Mouse (Mus musculus) frontal cortex, postnatal 36 days (tissue): Measurements from ENCODE around the gene Rxfp4.
A peak's percentile ranks its signal among the peaks of the same experiment; 100 is the strongest.

Experiments
- DNase-seq, 2 experiments: peaks; one replicate each; pipeline ENCODE4 v3.0.0; 2022; ENCODE audit warnings: low spot score in 2 of 2

Gene Rxfp4

GRCm38 (mm10) chr3:88629244-88629643 lies 23.7 kb downstream of the Rxfp4 start:
- DNase-seq, result peak; percentile 86 to 87

GRCm38 (mm10) chr3:88628766-88629165 lies 24.2 kb downstream of the Rxfp4 start:
- no peak for DNase-seq

DNA sequence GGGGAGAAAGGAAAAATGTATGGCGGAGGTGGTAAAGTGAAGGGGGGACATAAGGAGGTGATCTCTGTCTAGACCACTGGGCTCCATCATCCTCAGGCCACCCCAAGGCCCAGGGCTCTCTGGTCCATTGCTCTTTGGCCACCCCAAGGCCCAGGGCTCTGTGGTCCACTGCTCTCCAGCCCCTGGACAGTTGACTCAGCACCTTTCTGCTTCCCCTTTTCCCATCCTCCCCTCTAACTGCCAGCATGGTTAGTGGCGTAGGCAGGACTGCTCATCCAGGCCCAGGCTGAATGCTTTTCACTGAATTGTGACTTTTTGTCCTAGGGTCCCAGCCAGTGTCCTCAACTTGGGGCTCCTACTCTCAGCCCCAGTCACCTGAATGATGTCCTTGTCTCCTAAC lies 25.4 kb downstream of the Rxfp4 start:
- DNase-seq, result no peak

DNA sequence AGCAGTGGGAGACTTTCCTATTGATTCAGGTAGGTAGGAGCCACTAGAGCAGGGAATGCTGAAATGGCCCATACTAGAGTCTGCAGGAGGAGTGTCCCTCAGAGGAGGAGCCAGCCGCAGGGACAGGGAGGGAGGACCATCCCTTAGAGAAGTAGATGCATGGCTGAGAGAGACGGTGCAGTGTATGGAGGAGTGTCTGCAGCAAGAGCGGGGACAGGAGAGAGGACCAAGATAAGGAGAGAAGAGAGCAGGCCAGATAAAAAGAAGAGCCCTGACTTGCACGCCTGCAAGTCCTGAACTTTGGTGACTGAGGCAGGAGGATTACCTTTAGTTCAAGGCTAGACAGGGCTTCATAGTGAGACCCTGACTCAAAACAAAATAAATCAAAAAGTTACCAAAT lies 25.8 kb downstream of the Rxfp4 start:
- DNase-seq, result no peak

DNA sequence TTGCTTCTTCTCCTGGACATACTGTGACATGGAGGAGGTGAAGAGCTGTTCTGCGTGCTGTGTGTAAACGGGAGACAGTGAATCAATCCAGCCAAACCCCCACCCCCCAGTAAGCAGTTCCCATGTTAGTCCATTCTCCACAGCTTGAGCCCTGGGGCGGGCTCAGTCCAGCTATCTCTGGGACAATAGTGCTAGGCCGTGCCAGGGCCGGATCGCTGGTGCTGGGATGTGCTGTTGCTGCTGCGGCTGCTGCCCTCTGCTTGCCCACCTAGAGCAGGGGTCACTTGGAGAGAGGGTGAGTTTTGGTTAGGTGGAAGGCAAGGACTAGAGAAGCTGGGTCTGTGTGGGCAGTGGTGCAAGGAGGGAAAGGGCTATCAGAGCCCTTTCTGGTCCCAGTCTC lies 26.6 kb downstream of the Rxfp4 start:
- no peak for DNase-seq

GRCm38 (mm10) chr3:88625531-88625930 lies 27.4 kb downstream of the Rxfp4 start:
- no peak for DNase-seq

GRCm38 (mm10) chr3:88624951-88625350 lies 28.0 kb downstream of the Rxfp4 start:
- no peak for DNase-seq

GRCm38 (mm10) chr3:88624324-88624723 lies 28.6 kb downstream of the Rxfp4 start:
- no peak for DNase-seq

DNA sequence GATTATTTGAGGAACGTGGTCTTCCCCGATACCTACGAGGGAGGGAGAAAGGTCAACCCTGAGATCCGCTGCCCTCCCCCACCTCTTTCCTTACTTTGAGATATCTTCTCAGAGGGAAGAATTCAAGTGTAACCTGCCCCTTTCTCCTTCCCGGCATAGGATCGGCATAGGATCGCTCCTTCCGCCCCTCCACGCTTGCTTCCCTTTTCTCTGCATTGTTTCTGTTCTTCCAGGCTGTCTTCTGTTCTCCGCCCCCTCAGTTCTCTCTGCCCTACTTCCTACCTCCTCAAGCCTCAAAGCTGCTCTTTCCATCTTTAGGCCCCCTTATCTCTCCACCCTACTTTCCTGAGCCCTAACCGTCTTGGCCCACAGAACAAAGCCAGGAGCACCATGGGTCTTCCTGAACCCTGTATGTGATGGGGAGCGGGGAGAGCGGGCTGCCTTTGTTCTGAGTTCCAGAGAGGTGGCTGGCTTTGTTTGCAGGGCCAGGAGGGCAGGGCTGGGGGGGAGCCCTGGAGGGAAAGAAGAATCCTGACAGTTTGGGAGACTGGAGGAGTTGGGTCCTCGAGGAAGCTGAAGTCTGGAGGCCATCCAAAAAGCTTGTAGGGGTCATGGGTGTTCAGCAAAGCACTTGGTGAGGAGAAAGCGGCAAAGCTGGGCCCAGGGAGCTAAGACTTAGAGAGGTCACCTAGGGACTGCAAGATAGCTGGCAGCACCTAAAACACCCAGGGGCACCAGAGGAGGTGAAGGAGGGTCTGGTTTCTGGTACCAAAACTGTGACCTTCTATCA lies 29.4 kb downstream of the Rxfp4 start:
- peak in 1 of 2 experiments; percentile 64 for DNase-seq

DNA sequence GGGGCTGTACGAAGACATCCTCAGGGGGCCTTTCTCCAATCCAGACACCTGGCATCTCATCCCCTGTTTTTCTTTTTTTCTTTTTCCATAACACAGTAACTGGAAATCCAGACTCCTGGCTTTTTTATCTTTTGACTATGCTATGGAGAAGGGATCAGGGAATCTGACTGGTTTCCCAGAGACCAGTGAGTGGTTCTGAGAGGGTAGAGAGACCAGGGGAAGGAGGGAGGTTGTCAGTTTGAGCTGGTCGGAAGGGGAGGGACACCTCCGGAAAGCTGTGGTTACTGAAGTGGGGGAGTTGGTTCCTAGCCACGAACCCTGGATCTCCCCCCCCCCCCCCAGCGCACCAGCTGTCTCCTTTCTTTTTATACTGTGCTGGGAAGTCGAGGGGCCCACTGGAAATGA lies 30.0 kb downstream of the Rxfp4 start:
- DNase-seq, result no peak

DNA sequence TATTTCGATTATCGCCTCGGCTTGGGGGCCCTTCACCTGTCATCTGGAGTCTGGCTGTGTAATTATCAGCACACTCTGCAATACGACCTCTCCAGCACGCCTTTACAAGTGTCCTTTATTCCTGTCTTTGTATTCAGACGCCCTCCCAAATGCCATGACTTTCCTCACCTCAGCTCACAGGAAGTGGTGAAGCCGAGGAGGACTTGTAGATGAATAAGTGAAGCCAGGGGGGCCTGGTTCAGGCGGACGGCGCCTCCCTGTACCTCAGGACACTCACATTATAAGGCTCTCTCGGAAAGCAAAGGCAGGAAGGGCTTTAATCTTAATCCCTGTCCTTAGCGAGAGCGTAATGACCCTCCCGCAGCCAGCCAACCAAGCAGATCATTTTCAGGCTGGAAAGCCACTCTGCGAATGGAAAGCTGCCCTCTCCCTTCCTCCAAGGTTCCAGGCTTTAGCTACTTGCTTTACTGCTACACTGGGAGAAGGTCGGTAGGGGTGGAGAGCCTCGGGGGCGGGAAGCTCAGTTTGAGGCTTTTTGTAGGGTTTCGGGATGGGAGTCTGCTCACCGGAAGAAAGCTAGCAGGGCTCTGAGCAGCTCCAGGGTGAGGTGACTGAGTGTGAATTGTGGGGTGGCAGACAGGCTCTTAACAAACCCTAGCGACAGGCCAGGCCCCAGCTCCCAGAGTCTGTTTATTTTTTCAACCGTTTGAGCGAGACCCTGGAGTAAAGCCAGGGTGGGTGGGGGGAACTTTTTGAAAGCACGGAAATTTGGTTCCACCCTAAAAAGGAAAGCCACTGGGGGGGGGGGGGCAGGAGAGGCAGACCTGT lies 30.6 kb downstream of the Rxfp4 start:
- DNase-seq, result no peak

- DNase-seq, result no peak
These were observed 31.3 kb downstream of the Rxfp4 start for GRCm38 (mm10) chr3:88621537-88622112.

- DNase-seq, result peak in 1 of 2 experiments; percentile 60
These were observed 31.9 kb downstream of the Rxfp4 start for GRCm38 (mm10) chr3:88620992-88621536.

DNA sequence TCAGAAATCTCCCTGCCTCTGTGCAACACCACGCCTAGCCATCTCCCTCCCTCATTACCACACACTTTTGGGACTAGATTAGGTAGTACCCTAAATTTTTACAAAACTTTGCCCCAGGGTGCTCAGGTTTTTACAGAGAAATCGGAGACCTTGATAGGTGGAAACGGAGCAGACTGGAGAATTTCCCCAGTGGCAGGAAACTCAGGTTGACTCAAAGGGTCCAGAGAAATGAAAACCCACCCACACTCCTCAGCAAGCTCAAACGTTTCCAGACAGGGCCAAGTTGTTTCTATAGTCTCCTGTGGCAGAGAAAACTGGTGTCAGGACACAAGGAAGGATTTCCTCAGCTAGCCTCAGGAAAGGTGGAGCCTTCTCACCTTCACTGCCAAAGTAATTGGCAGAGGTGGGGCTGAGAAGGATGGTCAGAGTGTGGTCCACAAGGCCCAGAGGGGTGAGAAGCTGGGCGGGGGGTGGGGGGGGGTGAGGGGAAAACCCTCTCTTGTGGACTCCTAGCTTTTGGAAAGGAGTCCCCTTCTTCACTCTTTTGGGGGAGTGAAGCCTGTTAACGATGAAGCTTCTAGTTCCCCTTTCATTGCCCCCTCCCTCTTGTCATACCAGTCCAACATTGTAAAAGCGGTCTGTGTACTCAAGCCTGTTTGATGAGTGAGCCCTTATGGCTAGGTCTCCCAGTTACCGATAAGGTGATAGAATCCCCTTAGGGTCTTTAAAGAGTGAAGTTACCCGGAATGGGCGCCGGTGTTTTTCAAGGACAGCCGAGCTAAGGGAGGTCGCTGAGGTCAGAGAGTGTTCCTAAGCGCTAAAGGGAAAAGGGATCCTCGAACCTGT lies 32.6 kb downstream of the Rxfp4 start:
- DNase-seq, result no peak

DNA sequence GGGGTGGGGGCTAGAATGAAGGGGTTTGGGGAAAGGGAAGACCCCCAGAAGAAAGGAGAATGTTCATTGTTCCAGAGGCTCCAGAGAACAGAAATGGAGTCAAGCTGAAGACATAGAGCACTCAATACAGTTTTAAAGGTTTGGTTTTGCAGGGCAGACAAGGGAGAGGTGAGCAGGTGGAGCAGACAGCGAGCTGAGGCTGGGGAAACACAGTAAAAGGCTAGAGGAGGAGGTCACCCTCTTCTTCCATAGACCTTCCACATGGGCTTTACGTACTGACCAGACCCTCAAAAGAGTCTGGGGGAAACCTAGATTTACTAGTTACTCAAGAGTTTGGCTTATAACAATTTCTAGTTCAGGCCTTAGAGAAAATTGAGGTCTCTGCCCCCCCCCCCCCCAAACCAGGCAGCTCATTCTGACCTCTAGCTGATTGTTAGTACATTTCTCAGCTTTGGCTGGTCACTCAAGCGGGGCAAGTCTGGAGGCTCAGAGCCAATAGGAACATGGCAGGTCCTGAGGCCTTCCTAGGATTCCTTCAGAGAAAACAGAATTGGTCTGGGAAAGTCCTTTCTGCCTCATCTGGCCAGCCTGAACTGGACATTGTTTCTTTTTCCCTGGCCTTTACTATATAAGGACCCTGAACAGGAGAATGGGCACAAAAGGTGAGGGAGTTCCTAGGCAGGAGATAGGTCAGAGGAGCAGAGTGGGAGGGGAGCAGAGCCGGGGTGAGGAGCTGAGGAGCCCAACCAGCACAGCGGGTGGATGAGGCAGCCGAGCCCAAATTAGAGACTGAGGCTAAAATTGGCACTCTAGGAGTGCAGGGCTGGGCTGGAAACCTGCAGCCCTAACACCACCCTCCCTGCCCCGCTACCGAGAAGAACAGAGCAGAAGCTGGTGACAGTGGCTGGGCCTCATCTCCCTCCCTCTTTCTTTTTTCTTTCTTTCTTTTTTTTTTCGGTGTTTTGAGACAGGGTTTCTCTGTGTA lies 33.5 kb downstream of the Rxfp4 start:
- no peak for DNase-seq

GRCm38 (mm10) chr3:88618074-88618871 lies 34.7 kb downstream of the Rxfp4 start:
- no peak for DNase-seq

- no peak for DNase-seq
These were observed 35.9 kb downstream of the Rxfp4 start for GRCm38 (mm10) chr3:88616951-88617500.

- no peak for DNase-seq
These were observed 37.0 kb downstream of the Rxfp4 start for GRCm38 (mm10) chr3:88615902-88616391.

DNA sequence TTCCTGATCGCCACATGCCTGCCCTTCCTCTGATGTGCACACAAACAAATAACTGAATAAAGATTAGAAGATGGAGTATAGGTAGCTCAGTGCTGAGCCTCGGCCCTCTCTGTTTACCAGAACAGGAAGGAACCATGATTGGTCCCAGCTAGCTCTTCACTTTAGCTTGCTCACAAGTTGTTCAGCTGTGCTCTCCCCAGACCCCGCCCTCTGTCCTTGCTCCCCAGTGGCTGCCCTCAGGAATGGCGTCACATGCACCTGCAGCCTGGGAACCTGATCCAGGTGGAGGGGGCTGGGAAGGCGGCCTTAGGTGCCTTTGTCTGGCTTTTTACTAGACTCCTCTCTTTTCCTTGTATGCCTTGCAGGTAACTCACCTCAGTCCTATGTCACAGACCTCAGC lies 37.8 kb downstream of the Rxfp4 start:
- no peak for DNase-seq
